Mouse (Mus musculus) bone marrow macrophage, adult 2 months (primary cell): Measurements from ENCODE around the gene Kalrn.

Source experiments
- CTCF ChIP-seq: IDR thresholded peaks from 2 replicates; pipeline ENCODE4 v1.5.1; 2012; ENCODE audit warnings: low read depth, mild to moderate bottlenecking, low read length, moderate library complexity
- POLR2A ChIP-seq: IDR thresholded peaks from 2 replicates; pipeline ENCODE4 v1.6.1; 2012; ENCODE audit warnings: mild to moderate bottlenecking, low read depth, low read length, borderline replicate concordance

DNA sequence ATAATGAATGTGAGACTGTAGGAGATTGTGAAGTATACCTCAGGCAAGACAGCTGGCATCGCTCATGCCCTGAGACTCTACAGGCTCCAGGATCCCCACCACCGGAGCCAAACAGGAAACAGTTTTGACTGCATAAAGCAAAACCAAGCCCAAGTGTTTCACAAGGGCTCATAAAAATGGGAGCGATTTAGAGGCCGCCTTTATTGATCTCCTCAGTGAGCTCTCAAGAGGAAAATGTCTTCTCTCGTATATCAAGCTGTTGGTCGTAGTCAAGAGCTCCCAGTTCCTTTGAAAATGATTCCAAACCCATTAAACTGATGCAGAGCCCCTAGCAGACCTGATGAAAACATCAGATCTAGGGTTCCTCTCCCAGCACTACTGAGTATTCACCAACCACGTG, 127.7 kb downstream of the Kalrn start:
- TF ChIP-seq CTCF = no peak
- TF ChIP-seq POLR2A = no peak
